Mouse (Mus musculus) hindbrain, embryonic 16.5 days (tissue): Measurements from ENCODE around the gene Cnn2. TPM values are rescaled to one million over a fixed set of nuclear protein-coding genes. Genes with fewer than 3 reads are reported as not detected.

Experiments used
- ATAC-seq: fragments of 200-750 bp; cut with Nextera tagmentation; 2 replicates; pipeline ENCODE4 v1.8.0; 2017; ENCODE audit warnings: moderate TSS enrichment, moderate library complexity
- H3K27ac ChIP-seq: fragments of 300-500 bp; sonication (generic); 2 replicates; pipeline ENCODE4 v1.5.1; 2014; ENCODE audit warnings: low read depth, mild to moderate bottlenecking, control low read depth, low read length, moderate library complexity
- H3K27me3 ChIP-seq: fragments of 300-500 bp; sonication (generic); replicated peaks from 2 replicates; pipeline ENCODE4 v1.6.1; 2014; ENCODE audit warnings: low read length; ENCODE audit not compliant: control insufficient read depth, insufficient read depth
- H3K36me3 ChIP-seq: fragments of 300-500 bp; sonication (generic); 2 replicates; pipeline ENCODE4 v1.6.1; 2014; ENCODE audit warnings: mild to moderate bottlenecking, low read length, moderate library complexity, mixed read lengths; ENCODE audit not compliant: control insufficient read depth, insufficient read depth
- H3K4me1 ChIP-seq: fragments of 300-500 bp; sonication (generic); 2 replicates; pipeline ENCODE4 v1.6.1; 2014; ENCODE audit warnings: low read depth, low read length; ENCODE audit not compliant: control insufficient read depth, insufficient read depth
- H3K4me2 ChIP-seq: fragments of 300-500 bp; sonication (generic); 2 replicates; pipeline ENCODE4 v1.6.1; 2014; ENCODE audit warnings: mild to moderate bottlenecking, low read length, control low read depth, moderate library complexity
- H3K4me3 ChIP-seq: fragments of 300-500 bp; sonication (generic); 2 replicates; pipeline ENCODE4 v1.5.1; 2014; ENCODE audit warnings: mild to moderate bottlenecking, low read length, control low read depth, moderate library complexity
- H3K9ac ChIP-seq: fragments of 300-500 bp; sonication (generic); 2 replicates; pipeline ENCODE4 v1.6.1; 2014; ENCODE audit warnings: low read depth, mild to moderate bottlenecking, control low read depth, low read length, moderate library complexity
- H3K9me3 ChIP-seq: fragments of 300-500 bp; sonication (generic); 2 replicates; pipeline ENCODE4 v1.6.1; 2014; ENCODE audit warnings: mild to moderate bottlenecking, low read length, moderate library complexity; ENCODE audit not compliant: control insufficient read depth
- WGBS: fragments of 180-500 bp; shearing (Covaris S2); extraction: QIAGEN DNeasy Blood & Tissue Kit; methylation state at CpG from one replicate; pipeline ENCODE4 v1.1.7; 2014; 5-methylcytosine and 5-hydroxymethylcytosine counted together
- polyA plus RNA-seq: library from polyadenylated mRNA; unstranded; fragments of >200 nt; fragmentation: Nextera tagmentation; extraction: Ambion mirVana; gene quantifications from 2 replicates; pipeline ENCODE4 v1.2.1, GENCODE M21; 2015

The Cnn2 gene
- 30.5 and 38.9 TPM in 2 replicates for polyA plus RNA-seq

GRCm38 (mm10) chr10:79988506-79989271, at the start of gene Cnn2:
TSS of gene Cnn2 (plus strand) at chr10:79988584.
- WGBS = under 1% methylated on average over 41 of the region's 59 CpGs
- Histone ChIP-seq H3K9ac (peak within 1 kb of the TSS; percentile 51), H3K4me3 (peak within 1 kb of the TSS; percentile 48), H3K27me3 (peaks cover 24% of the 10 kb centered on the region), H3K9me3 (peaks cover 6% of the 10 kb centered on the region), H3K36me3 (no peaks in the 10 kb centered on the region), H3K4me2 (peak within 1 kb of the TSS; percentile 62), H3K4me1 (peaks cover 9% of the 10 kb centered on the region), H3K27ac (no peak within 1 kb of the TSS)
- no peak for ATAC-seq

- H3K27ac ChIP-seq = no peak overlapping the region
- no peak overlapping the region for H3K9ac ChIP-seq
- H3K4me2 ChIP-seq = no peak overlapping the region
- no peaks in the 10 kb centered on the region for H3K27me3 ChIP-seq
- WGBS = 67% methylated on average over 7 of the region's 7 CpGs
- H3K9me3 ChIP-seq = no peaks in the 10 kb centered on the region
- H3K4me3 ChIP-seq = no peak overlapping the region
- no peaks in the 10 kb centered on the region for H3K36me3 ChIP-seq
- peaks cover 14% of the 10 kb centered on the region for H3K4me1 ChIP-seq
- ATAC-seq = no peak
These were observed 47.6 kb upstream of the Cnn2 start for GRCm38 (mm10) chr10:79940749-79941148.

GRCm38 (mm10) chr10:79942988-79943387, 45.4 kb upstream of the Cnn2 start:
- no peak overlapping the region for H3K9ac ChIP-seq
- 85% methylated on average over 1 of the region's 1 CpGs for WGBS
- ATAC-seq = no peak

GRCm38 (mm10) chr10:79943471-79943901, 44.9 kb upstream of the Cnn2 start:
- H3K9ac ChIP-seq = no peak overlapping the region
- H3K9me3 ChIP-seq = no peaks in the 10 kb centered on the region
- H3K27ac ChIP-seq = no peak overlapping the region
- H3K36me3 ChIP-seq = 0 out of 2 replicates have a peak, but pooled peaks cover 2% of the 10 kb centered on the region
- H3K27me3 ChIP-seq = no peaks in the 10 kb centered on the region
- ATAC-seq = no peak
- WGBS = 80% methylated on average over 9 of the region's 9 CpGs
- peaks cover 4% of the 10 kb centered on the region; the same call in 1 of the 2 replicates for H3K4me1 ChIP-seq
- no peak overlapping the region for H3K4me3 ChIP-seq
- H3K4me2 ChIP-seq = no peak overlapping the region

More at GRCm38 (mm10) chr10:79942988-79943387, 45.4 kb upstream of the Cnn2 start:
- Histone ChIP-seq H3K36me3 (0 out of 2 replicates have a peak, but pooled peaks cover 2% of the 10 kb centered on the region), H3K27me3 (no peaks in the 10 kb centered on the region), H3K27ac (no peak overlapping the region), H3K4me3 (no peak overlapping the region), H3K9me3 (no peaks in the 10 kb centered on the region), H3K4me1 (peaks cover 4% of the 10 kb centered on the region; the same call in 1 of the 2 replicates), H3K4me2 (no peak overlapping the region)

- Histone ChIP-seq H3K36me3 (peaks cover 7% of the 10 kb centered on the region; the same call in 1 of the 2 replicates), H3K9ac (0 out of 2 replicates have a peak overlapping the region, but pooled peaks have one; percentile 22), H3K4me1 (peaks cover 4% of the 10 kb centered on the region; the same call in 1 of the 2 replicates), H3K9me3 (no peaks in the 10 kb centered on the region), H3K27me3 (no peaks in the 10 kb centered on the region), H3K27ac (peak overlapping the region; percentile 39; the same call in 1 of the 2 replicates), H3K4me2 (no peak overlapping the region), H3K4me3 (no peak overlapping the region)
- WGBS = 19% methylated on average over 16 of the region's 16 CpGs
- ATAC-seq = 0 out of 2 replicates have a peak, but pooled peaks have one; percentile 21
These were observed 42.7 kb upstream of the Cnn2 start for GRCm38 (mm10) chr10:79945507-79946234.

- Histone ChIP-seq H3K9me3 (no peaks in the 10 kb centered on the region), H3K4me1 (peaks cover 4% of the 10 kb centered on the region; the same call in 1 of the 2 replicates), H3K4me2 (no peak overlapping the region), H3K4me3 (no peak overlapping the region), H3K36me3 (peaks cover 13% of the 10 kb centered on the region; the same call in 1 of the 2 replicates), H3K27me3 (no peaks in the 10 kb centered on the region), H3K9ac (no peak overlapping the region; the same call in 1 of the 2 replicates), H3K27ac (no peak overlapping the region)
- 15% methylated on average over 7 of the region's 7 CpGs for WGBS
- ATAC-seq = no peak
These were observed 41.5 kb upstream of the Cnn2 start for GRCm38 (mm10) chr10:79946752-79947322.

- Histone ChIP-seq H3K4me1 (peaks cover 4% of the 10 kb centered on the region; the same call in 1 of the 2 replicates), H3K27me3 (no peaks in the 10 kb centered on the region), H3K36me3 (peaks cover 13% of the 10 kb centered on the region; the same call in 1 of the 2 replicates), H3K9ac (no peak overlapping the region; the same call in 1 of the 2 replicates), H3K9me3 (no peaks in the 10 kb centered on the region), H3K4me2 (no peak overlapping the region), H3K27ac (no peak overlapping the region), H3K4me3 (no peak overlapping the region)
- no peak for ATAC-seq
- 75% methylated on average over 6 of the region's 6 CpGs for WGBS
These were observed 40.9 kb upstream of the Cnn2 start for GRCm38 (mm10) chr10:79947502-79947901.

GRCm38 (mm10) chr10:79949873-79950272, 38.5 kb upstream of the Cnn2 start:
- no peak for ATAC-seq
- 95% methylated on average over 4 of the region's 4 CpGs for WGBS

More at GRCm38 (mm10) chr10:79949873-79950272, 38.5 kb upstream of the Cnn2 start:
- Histone ChIP-seq H3K9me3 (no peaks in the 10 kb centered on the region), H3K4me2 (no peak overlapping the region), H3K27ac (no peak overlapping the region), H3K9ac (no peak overlapping the region), H3K4me3 (no peak overlapping the region), H3K36me3 (peaks cover 18% of the 10 kb centered on the region; the same call in 1 of the 2 replicates), H3K27me3 (no peaks in the 10 kb centered on the region), H3K4me1 (peaks cover 4% of the 10 kb centered on the region; the same call in 1 of the 2 replicates)
